In the genomic region with DNA sequence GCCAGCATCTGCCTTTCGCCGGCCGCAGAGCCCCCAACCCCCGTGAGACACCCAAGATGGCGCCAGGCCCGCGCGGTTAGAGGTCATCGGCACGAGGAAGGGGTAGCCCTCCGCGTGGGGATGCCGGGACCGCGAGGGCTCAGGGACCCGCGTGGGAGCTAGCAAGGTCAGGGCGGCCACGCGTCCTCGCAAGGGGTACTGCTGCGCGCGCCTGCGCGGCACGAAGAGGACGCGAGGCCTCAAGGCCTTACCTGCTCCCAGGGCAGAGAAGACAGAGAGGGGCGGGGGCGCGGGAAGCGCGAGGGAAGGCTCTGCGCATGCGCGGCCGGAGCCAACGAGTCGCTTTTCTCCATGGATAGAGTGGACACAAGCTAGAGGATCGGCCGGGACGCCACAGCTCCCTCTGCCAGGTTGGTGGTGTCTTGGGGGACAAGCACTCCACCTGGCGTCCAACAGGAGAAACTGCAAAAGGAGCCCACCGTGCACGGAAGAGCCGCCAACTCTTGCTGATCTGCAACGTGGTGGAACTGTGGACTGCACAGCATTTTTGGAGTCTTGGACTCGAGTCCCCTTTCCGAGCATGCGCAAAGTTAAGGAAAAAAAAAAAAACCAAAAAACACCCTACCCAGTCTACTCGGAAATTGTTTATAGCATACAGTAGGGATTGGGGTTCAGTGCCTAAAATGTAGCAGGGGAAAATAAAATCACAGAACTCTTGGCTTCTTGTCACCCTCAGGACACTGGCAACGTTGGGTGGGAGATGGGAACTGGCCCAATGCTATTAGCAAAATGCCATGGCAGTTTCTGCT, we compare ENCODE assay signal across 8 mouse cellular contexts. TPM values are rescaled to one million over a fixed set of nuclear protein-coding genes. Genes with fewer than 3 reads are reported as not detected.
DNase-seq lines count a peak whose midpoint lies in the region; ATAC-seq lines count a peak whose summit lies in the region.

No protein-coding gene starts in this region.

- H3K9me3 ChIP-seq in hindbrain, embryonic 12.5 days (replicated peaks): no peaks in the 10 kb centered on the region

- peak; percentile 100 for DNase-seq in MN1 (ENCODE audit: low spot score)
- DNase-seq in cerebellum, adult 9-10 months: peak; percentile 99
- peak; percentile 96 to 98 for DNase-seq in frontal cortex, adult 2 months (ENCODE audit: extremely low spot score in 1 of 2, low spot score in 1 of 2)
- peak; percentile 99 for DNase-seq in layer of hippocampus, postnatal 14 days (ENCODE audit: low spot score in 2 of 2)
- DNase-seq in lung, postnatal 14 days: peak; percentile 97
- peak; percentile 98 for DNase-seq in retina, adult 2 months (ENCODE audit: low read depth, low spot score)
- DNase-seq in thymus, postnatal 36 days: peak; percentile 98

- ATAC-seq in hindbrain, embryonic 12.5 days (ENCODE audit: low FRiP score): peak; percentile 91

- H3K36me3 ChIP-seq in hindbrain, embryonic 12.5 days: peaks cover 14% of the 10 kb centered on the region

- H3K4me2 ChIP-seq in hindbrain, embryonic 12.5 days (replicated peaks): peak overlapping the region; percentile 78

- H3K4me1 ChIP-seq in hindbrain, embryonic 12.5 days: peaks cover 30% of the 10 kb centered on the region

- H3K4me3 ChIP-seq in hindbrain, embryonic 12.5 days: peak overlapping the region; percentile 74

- no peaks in the 10 kb centered on the region for H3K27me3 ChIP-seq in hindbrain, embryonic 12.5 days

- H3K27ac ChIP-seq in hindbrain, embryonic 12.5 days: peak overlapping the region; percentile 99

- WGBS in hindbrain, embryonic 12.5 days: under 1% methylated on average over 52 of the region's 53 CpGs

- H3K9ac ChIP-seq in hindbrain, embryonic 12.5 days: peak overlapping the region; percentile 89

RNA-seq across cellular contexts. Expression of a gene that starts 1.2 kb away (rescaled TPM):
- 322 and 324 TPM in 2 replicates for polyA plus RNA-seq in frontal cortex, adult 2 months (2012; rRNA removed)
- polyA plus RNA-seq in hindbrain, embryonic 12.5 days (2016; fragmentation: Nextera tagmentation; extraction: Ambion mirVana): 53.9 and 60.4 TPM in 2 replicates
- total RNA-seq in layer of hippocampus, postnatal 14 days (2021): 10 to 100 TPM; 10.9 to 13.0 TPM

RNA-seq across cellular contexts. Expression of a gene that starts 45.7 kb away (rescaled TPM):
- polyA plus RNA-seq in frontal cortex, adult 2 months (2012; rRNA removed): 44.1 and 45.1 TPM in 2 replicates
- 23.6 and 24.5 TPM in 2 replicates for polyA plus RNA-seq in hindbrain, embryonic 12.5 days (2016; fragmentation: Nextera tagmentation; extraction: Ambion mirVana)
- 10 to 100 TPM; 45.6 to 49.2 TPM for total RNA-seq in layer of hippocampus, postnatal 14 days (2021)

RNA-seq across cellular contexts. Expression of a gene that starts 46.1 kb away (rescaled TPM):
- 0.08 TPM in 1 of 2 replicates, not detected in the other for polyA plus RNA-seq in frontal cortex, adult 2 months (2012; rRNA removed)
- not detected in 2 replicates for polyA plus RNA-seq in hindbrain, embryonic 12.5 days (2016; fragmentation: Nextera tagmentation; extraction: Ambion mirVana)
- under 1 TPM in 1 of 2 experiments, not detected in 1; 0.78 TPM for total RNA-seq in layer of hippocampus, postnatal 14 days (2021)

RNA-seq across cellular contexts. Expression of a gene that starts 51.0 kb away (rescaled TPM):
- 64.9 and 69.7 TPM in 2 replicates for polyA plus RNA-seq in frontal cortex, adult 2 months (2012; rRNA removed)
- 47.3 and 49.1 TPM in 2 replicates for polyA plus RNA-seq in hindbrain, embryonic 12.5 days (2016; fragmentation: Nextera tagmentation; extraction: Ambion mirVana)
- total RNA-seq in layer of hippocampus, postnatal 14 days (2021): 10 to 100 TPM; 66.9 to 69.6 TPM

Comparison
In these comparisons a context has a peak if more than half of its experiments do, and no peak if none do; other contexts are left out.
1. Peak in every context shown above with its lines: DNase-seq, ATAC-seq, H3K4me3 ChIP-seq and H3K27ac ChIP-seq.